Mouse (Mus musculus) intestine, postnatal 0 days (tissue): ENCODE results near the gene Ncf2. TPM values are rescaled to one million over a fixed set of nuclear protein-coding genes. Genes with fewer than 3 reads are reported as not detected.
A peak's percentile ranks its signal among the peaks of the same experiment; 100 is the strongest.

Source experiments
- ATAC-seq: fragments of 200-750 bp; cut with Nextera tagmentation; 2 replicates; pipeline ENCODE4 v1.8.0; 2017; ENCODE audit warnings: mild to moderate bottlenecking, moderate TSS enrichment, moderate library complexity
- H3K27ac ChIP-seq: fragments of 300-500 bp; sonication (generic); 2 replicates; pipeline ENCODE4 v1.5.1; 2014; ENCODE audit warnings: mild to moderate bottlenecking, low read depth, low read length, moderate library complexity
- H3K27me3 ChIP-seq: fragments of 300-500 bp; sonication (generic); replicated peaks from 2 replicates; pipeline ENCODE4 v1.6.1; 2014; ENCODE audit warnings: low read length, mixed read lengths; ENCODE audit not compliant: control insufficient read depth, insufficient read depth
- H3K36me3 ChIP-seq: fragments of 300-500 bp; sonication (generic); 2 replicates; pipeline ENCODE4 v1.6.1; 2014; ENCODE audit warnings: mild to moderate bottlenecking, moderate library complexity; ENCODE audit not compliant: control insufficient read depth, insufficient read depth
- H3K4me1 ChIP-seq: fragments of 300-500 bp; sonication (generic); replicated peaks from 2 replicates; pipeline ENCODE4 v1.6.1; 2014; ENCODE audit warnings: antibody characterized with exemption, low read length, mixed read lengths; ENCODE audit not compliant: control insufficient read depth, insufficient read depth
- H3K4me2 ChIP-seq: fragments of 300-500 bp; sonication (generic); replicated peaks from 2 replicates; pipeline ENCODE4 v1.6.1; 2014; ENCODE audit warnings: low read depth, mild to moderate bottlenecking, moderate library complexity
- H3K4me3 ChIP-seq: fragments of 300-500 bp; sonication (generic); 2 replicates; pipeline ENCODE4 v1.5.1; 2014; ENCODE audit warnings: low read depth, low read length
- H3K9ac ChIP-seq: fragments of 300-500 bp; sonication (generic); 2 replicates; pipeline ENCODE4 v1.6.1; 2014; ENCODE audit warnings: mild to moderate bottlenecking, low read depth, low read length
- H3K9me3 ChIP-seq: fragments of 300-500 bp; sonication (generic); 2 replicates; pipeline ENCODE4 v1.6.1; 2016; ENCODE audit warnings: mixed run types; ENCODE audit not compliant: control insufficient read depth
- CTCF ChIP-seq: sonication (generic); IDR thresholded peaks from 2 replicates; pipeline ENCODE4 v1.5.1; 2016; ENCODE audit warnings: low read depth, mild to moderate bottlenecking, control low read depth, antibody characterized with exemption, moderate library complexity
- WGBS: fragments of 180-500 bp; shearing (Covaris S2); extraction: QIAGEN DNeasy Blood & Tissue Kit; methylation state at CpG from one replicate; pipeline ENCODE4 v1.1.7; 2014; 5-methylcytosine and 5-hydroxymethylcytosine counted together
- polyA plus RNA-seq: library from polyadenylated mRNA; unstranded; fragments of >200 nt; fragmentation: Nextera tagmentation; extraction: Ambion mirVana; gene quantifications from 2 replicates; pipeline ENCODE4 v1.2.1, GENCODE M21; 2015

Ncf2 gene
- polyA plus RNA-seq, 1 experiment from 2014 or later, result 9.1 TPM

DNA sequence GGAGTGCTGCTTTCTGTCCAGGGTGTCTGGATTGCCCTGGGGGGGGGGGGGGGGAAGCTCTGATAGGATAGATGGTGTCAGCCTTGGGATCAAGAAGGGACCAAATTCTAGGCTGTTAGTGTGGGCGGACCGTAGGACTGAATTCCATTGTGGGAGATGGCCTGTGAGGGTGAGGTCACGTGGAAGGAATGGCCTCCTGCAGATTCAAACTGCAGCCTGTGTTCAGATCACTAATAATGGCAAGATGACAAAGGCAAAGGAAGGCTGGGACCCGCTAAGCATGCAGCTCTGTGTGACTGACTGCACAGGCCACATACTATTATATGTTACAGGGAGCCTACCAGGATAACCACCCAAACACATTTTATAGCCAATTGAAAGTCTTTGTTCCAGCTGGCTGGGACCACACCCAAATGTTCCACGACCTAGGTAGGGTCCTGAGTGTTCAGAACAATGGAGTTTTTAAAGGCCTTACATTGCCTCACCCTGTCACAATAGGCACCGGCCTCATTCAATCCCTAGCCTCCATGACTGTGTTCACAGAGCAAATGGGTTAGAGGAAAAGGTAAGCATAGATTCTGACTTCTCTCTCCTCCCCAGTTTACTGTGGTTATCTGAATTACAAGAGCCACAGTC, 6.4 kb upstream of the Ncf2 start:
- Histone ChIP-seq H3K9ac (no peak overlapping the region), H3K36me3 (no peaks in the 10 kb centered on the region), H3K4me1 (0 out of 2 replicates have a peak, but pooled peaks cover 7% of the 10 kb centered on the region), H3K9me3 (no peaks in the 10 kb centered on the region), H3K27me3 (no peaks in the 10 kb centered on the region), H3K27ac (no peak overlapping the region), H3K4me3 (no peak overlapping the region), H3K4me2 (no peak overlapping the region)
- no peak for TF ChIP-seq CTCF
- WGBS, result 73% methylated on average over 6 of the region's 6 CpGs
- no peak for ATAC-seq

DNA sequence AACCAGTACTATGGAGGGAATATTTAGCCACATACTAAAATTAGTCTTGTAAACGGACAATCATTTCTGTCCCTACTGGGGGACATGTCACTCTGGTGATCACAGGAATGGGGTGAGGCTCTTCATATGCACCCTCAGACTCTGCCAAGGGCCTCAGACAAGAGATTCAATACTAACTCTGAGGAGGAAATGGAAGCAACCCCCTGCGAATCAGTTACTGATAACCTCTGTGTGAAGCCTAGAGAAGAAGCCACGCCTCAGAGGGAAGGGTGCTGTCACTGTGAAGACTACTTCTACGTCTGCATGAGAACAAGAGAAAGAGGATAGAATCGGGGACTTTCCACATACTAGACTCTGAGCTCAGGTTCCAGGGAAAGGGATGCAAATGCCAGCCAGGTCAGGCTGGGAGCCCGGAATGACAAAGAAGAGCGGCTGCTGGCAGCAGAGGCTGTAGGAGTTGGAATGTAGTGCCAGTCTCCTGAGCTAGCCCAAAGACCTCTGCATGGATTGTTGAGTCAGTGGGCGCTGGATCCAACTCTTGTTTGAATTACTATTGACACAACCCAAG, 4.2 kb upstream of the Ncf2 start:
- Histone ChIP-seq H3K36me3 (no peaks in the 10 kb centered on the region), H3K4me3 (no peak overlapping the region), H3K27me3 (no peaks in the 10 kb centered on the region), H3K4me2 (no peak overlapping the region), H3K4me1 (peaks cover 8% of the 10 kb centered on the region; the same call in 1 of the 2 replicates), H3K27ac (no peak overlapping the region), H3K9ac (no peak overlapping the region), H3K9me3 (no peaks in the 10 kb centered on the region)
- TF ChIP-seq CTCF, result no peak
- no peak for ATAC-seq
- 57% methylated on average over 8 of the region's 8 CpGs for WGBS

DNA sequence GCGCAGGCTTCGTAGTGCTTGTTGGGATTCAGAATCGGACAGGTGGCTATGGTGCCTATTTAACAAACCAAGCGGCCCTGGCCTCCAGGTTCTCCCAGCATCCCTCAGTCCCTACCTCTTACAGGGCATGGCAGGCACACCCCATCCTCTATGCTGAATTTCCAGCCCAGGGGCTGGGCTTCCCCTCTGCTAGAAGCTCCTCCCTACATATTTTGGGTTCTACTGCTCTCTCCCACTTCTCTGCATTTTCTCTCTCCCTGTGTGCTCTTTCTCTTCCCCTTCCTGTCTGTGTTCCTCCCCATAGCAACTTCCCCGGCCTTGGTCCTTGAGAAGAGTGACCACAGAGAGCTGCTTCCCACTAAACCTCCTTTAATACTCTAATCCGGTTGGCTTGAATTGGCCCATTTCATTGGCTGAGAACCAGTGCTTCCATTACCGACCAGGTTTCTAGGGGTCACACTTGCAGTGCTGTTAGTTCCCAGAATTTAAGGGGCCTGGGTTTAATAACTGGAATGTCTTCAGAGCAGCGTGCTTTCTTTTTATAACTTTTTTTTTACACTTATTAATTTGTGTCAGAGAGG, 3.2 kb upstream of the Ncf2 start:
- no peak for TF ChIP-seq CTCF
- Histone ChIP-seq H3K4me3 (no peak overlapping the region), H3K36me3 (no peaks in the 10 kb centered on the region), H3K27ac (no peak overlapping the region), H3K4me2 (no peak overlapping the region), H3K27me3 (no peaks in the 10 kb centered on the region), H3K9ac (no peak overlapping the region), H3K4me1 (peaks cover 8% of the 10 kb centered on the region; the same call in 1 of the 2 replicates), H3K9me3 (no peaks in the 10 kb centered on the region)
- WGBS, result 83% methylated on average over 8 of the region's 8 CpGs
- no peak for ATAC-seq

DNA sequence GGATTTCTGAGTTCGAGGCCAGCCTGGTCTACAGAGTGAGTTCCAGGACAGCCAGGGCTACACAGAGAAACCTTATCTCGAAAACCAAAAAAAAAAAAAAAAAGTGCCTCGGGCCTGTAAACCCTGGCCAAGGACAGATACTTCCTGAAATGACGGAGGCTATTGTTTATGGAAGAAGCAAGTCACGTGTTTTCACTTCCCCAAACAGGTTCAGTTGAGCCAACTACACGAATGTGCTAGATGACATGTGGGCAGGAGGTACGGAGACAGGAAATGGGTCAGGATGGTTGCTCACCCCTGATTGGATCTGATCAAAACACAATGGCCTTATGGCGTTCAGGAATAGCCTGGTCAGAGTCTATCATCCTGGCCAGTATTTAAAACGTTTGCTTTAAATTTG, 1.9 kb upstream of the Ncf2 start:
- Histone ChIP-seq H3K27ac (peak overlapping the region; percentile 15; the same call in 1 of the 2 replicates), H3K27me3 (no peaks in the 10 kb centered on the region), H3K4me1 (peaks cover 8% of the 10 kb centered on the region; the same call in 1 of the 2 replicates), H3K4me3 (no peak overlapping the region), H3K4me2 (no peak overlapping the region), H3K36me3 (no peaks in the 10 kb centered on the region), H3K9me3 (no peaks in the 10 kb centered on the region), H3K9ac (no peak overlapping the region)
- TF ChIP-seq CTCF, result no peak
- ATAC-seq, result no peak
- 51% methylated on average over 9 of the region's 9 CpGs for WGBS

DNA sequence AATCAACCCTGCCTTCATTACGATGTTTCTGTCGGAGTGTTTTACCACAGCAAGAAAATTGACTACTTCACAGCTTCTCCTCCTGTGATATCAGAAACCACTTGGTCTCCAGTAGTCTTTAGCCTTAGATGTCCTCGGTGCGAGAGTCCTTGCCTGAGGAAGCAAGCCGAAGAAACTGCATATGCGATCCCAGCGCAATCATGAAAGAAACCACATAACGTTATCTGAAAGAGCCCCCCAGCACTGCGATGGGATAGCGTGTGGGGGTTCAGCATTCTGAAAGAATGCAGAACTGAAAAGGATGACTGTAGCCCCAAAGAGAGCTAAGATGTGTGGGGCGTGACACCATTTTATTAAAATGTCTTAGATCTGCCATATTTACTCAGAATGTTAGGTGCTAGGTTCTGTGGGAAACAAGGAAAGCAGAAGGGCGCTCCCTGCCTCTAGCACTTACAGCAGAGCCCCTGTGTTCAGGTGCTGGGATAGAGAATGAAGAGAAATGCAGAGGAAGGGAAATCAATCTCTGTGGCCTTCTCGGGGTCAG, 711 bp downstream of the Ncf2 start:
- TF ChIP-seq CTCF, result no peak
- no peak overlapping the region for H3K4me2 ChIP-seq
- no peaks in the 10 kb centered on the region for H3K9me3 ChIP-seq
- H3K4me3 ChIP-seq, result no peak overlapping the region
- H3K9ac ChIP-seq, result no peak overlapping the region
- no peak overlapping the region for H3K27ac ChIP-seq
- no peaks in the 10 kb centered on the region for H3K27me3 ChIP-seq
- ATAC-seq, result no peak
- WGBS, result 91% methylated on average over 13 of the region's 13 CpGs
- H3K4me1 ChIP-seq, result peaks cover 8% of the 10 kb centered on the region; the same call in 1 of the 2 replicates
- H3K36me3 ChIP-seq, result no peaks in the 10 kb centered on the region

DNA sequence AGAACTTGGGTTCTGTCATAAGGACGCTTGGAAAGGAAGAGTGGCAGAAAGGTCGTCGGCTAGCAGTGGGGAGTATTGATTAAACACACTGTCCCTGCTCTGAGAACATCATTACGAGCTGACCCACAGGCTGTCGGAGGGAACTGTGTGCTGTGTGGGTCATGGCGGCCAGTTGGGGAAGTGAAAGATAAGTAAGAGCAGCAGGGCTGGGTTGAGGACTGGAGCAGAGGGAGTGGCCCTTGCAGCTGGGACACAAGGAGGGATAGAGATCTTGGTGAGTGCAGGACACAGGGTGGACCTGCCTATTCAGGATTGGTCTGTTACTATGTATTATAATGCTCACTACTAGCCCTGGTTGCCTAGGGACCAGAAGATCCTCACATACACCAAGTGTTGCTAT, 4.9 kb downstream of the Ncf2 start:
- Histone ChIP-seq H3K9ac (no peak overlapping the region), H3K36me3 (no peaks in the 10 kb centered on the region), H3K27ac (no peak overlapping the region), H3K4me3 (no peak overlapping the region), H3K27me3 (no peaks in the 10 kb centered on the region), H3K9me3 (no peaks in the 10 kb centered on the region), H3K4me1 (peaks cover 3% of the 10 kb centered on the region; the same call in 1 of the 2 replicates), H3K4me2 (no peak overlapping the region)
- WGBS, result 64% methylated on average over 6 of the region's 6 CpGs
- no peak for ATAC-seq
- no peak for TF ChIP-seq CTCF
